Mouse (Mus musculus) embryonic fibroblast, embryonic 13.5 days (primary cell): ENCODE measurements around the gene Pknox2.

Source experiments
- CTCF ChIP-seq: IDR thresholded peaks from 2 replicates; pipeline ENCODE4 v1.5.1; 2011; ENCODE audit warnings: mild to moderate bottlenecking, control low read depth, low read length, moderate library complexity, borderline replicate concordance; ENCODE audit not compliant: insufficient read depth
- POLR2A ChIP-seq: IDR thresholded peaks from 2 replicates; pipeline ENCODE4 v1.6.1; 2011; ENCODE audit warnings: low read depth, mild to moderate bottlenecking, control low read depth, low read length, moderate library complexity

DNA sequence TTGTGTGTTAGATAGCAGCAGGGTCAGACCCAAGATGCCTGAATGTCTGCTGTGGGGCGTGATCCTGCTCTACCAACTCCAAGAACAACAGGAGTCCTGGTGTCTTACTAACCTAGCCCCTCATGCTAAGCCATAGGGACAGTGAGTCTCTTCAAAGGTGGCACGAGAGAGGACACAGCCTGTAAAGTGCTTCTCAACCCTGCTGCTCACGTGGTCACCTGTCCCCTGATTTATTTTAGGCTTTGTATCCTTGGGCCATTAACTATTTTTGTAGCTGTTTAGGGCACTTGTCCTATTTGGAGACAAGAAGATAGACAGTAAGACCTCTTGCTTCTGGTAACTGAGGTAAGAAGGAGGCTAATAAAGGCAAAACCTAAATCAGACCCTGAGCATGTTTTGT, 183.7 kb downstream of the Pknox2 start:
- TF ChIP-seq CTCF (no peak), POLR2A (no peak)
